Mouse (Mus musculus): ENCODE measurements around the gene Gm20388. TPM values are rescaled to one million over a fixed set of nuclear protein-coding genes. Genes with fewer than 3 reads are reported as not detected.

The Gm20388 gene
- polyA plus RNA-seq, 1 experiment from 2014 or later, result 7.4 TPM

DNA sequence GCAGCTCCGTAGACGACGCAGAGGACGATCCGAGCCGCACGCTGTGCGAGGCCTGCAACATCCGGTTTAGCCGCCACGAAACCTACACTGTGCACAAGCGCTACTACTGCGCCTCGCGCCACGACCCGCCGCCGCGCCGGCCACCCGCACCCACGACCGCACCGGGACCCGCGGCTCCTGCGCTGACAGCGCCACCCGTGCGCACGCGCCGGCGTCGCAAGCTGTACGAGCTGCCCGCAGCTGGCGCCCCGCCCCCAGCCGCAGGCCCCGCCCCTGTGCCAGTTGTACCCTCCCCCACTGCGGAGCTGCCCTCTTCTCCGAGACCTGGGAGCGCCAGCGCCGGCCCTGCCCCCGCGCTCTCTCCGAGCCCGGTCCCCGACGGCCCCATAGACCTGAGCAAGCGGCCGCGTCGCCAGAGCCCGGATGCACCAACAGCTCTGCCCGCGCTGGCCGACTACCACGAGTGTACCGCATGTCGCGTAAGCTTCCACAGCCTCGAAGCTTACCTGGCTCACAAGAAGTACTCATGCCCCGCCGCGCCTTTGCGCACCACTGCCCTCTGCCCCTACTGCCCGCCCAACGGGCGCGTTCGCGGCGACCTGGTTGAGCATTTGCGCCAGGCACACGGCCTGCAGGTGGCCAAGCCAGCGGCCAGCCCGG is 2425.7 kb downstream of the Gm20388 start:
- Histone ChIP-seq H3K9ac (peak overlapping the region; percentile 45), H3K36me3 (peaks cover 51% of the 10 kb centered on the region), H3K27ac (no peak overlapping the region), H3K4me3 (replicated peaks) (peak overlapping the region; percentile 56), H3K4me2 (peak overlapping the region; percentile 94), H3K27me3 (peaks cover 46% of the 10 kb centered on the region), H3K9me3 (replicated peaks) (no peaks in the 10 kb centered on the region), H3K4me1 (peaks cover 27% of the 10 kb centered on the region)
- peak; percentile 44 for ATAC-seq (replicated peaks; ENCODE audit: low FRiP score)
- WGBS, result 18% methylated on average over 75 of the region's 81 CpGs

- no peak overlapping the region for H3K27ac ChIP-seq
- H3K4me3 ChIP-seq (replicated peaks), result no peak overlapping the region
- no peak overlapping the region for H3K9ac ChIP-seq
- 52% methylated on average over 6 of the region's 6 CpGs for WGBS
- no peak for ATAC-seq (replicated peaks; ENCODE audit: low FRiP score)
- H3K36me3 ChIP-seq, result peaks cover 42% of the 10 kb centered on the region
- no peaks in the 10 kb centered on the region for H3K9me3 ChIP-seq (replicated peaks)
- peaks cover 63% of the 10 kb centered on the region for H3K27me3 ChIP-seq
- H3K4me1 ChIP-seq, result peaks cover 40% of the 10 kb centered on the region
- no peak overlapping the region for H3K4me2 ChIP-seq
These were observed 2428.2 kb downstream of the Gm20388 start for GRCm38 (mm10) chr8:122338852-122339251.

- no peaks in the 10 kb centered on the region for H3K9me3 ChIP-seq (replicated peaks)
- H3K27me3 ChIP-seq, result peaks cover 52% of the 10 kb centered on the region
- no peak overlapping the region for H3K9ac ChIP-seq
- ATAC-seq (replicated peaks; ENCODE audit: low FRiP score), result no peak
- H3K4me2 ChIP-seq, result no peak overlapping the region
- peaks cover 48% of the 10 kb centered on the region for H3K4me1 ChIP-seq
- H3K27ac ChIP-seq, result no peak overlapping the region
- peaks cover 25% of the 10 kb centered on the region for H3K36me3 ChIP-seq
- no peak overlapping the region for H3K4me3 ChIP-seq (replicated peaks)
- WGBS, result 92% methylated on average over 3 of the region's 3 CpGs
These were observed 2430.1 kb downstream of the Gm20388 start for GRCm38 (mm10) chr8:122340761-122341160.

- peaks cover 38% of the 10 kb centered on the region for H3K4me1 ChIP-seq
- ATAC-seq (replicated peaks; ENCODE audit: low FRiP score), result no peak
- 84% methylated on average over 6 of the region's 6 CpGs for WGBS
- no peak overlapping the region for H3K9ac ChIP-seq
- peaks cover 15% of the 10 kb centered on the region for H3K36me3 ChIP-seq
- peaks cover 41% of the 10 kb centered on the region for H3K27me3 ChIP-seq
- no peak overlapping the region for H3K4me3 ChIP-seq (replicated peaks)
- H3K9me3 ChIP-seq (replicated peaks), result no peaks in the 10 kb centered on the region
- no peak overlapping the region for H3K4me2 ChIP-seq
- no peak overlapping the region for H3K27ac ChIP-seq
These were observed 2431.1 kb downstream of the Gm20388 start for GRCm38 (mm10) chr8:122341790-122342189.

DNA sequence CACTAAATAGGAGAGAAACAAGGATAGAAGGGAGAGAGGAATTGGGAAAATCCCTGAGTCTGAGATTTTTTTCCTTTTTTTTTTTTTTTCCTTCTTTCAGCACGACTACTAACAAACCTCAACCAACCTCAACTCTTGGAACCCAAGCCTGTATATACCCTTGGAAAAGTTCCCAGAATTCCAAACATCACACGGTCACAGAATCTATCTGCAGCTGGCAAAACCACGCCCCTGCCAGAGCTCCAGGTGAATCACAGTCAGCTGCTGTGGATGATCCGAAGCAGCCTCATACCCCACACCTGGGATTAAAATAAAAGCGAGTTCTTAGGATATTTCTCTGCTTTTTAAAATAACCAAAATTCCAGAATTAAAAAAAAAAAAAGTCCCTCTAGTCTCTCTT is 2431.7 kb downstream of the Gm20388 start:
- Histone ChIP-seq H3K36me3 (peaks cover 10% of the 10 kb centered on the region), H3K9ac (no peak overlapping the region), H3K9me3 (replicated peaks) (no peaks in the 10 kb centered on the region), H3K27me3 (peaks cover 36% of the 10 kb centered on the region), H3K4me1 (peaks cover 35% of the 10 kb centered on the region), H3K27ac (0 out of 2 replicates have a peak overlapping the region, but pooled peaks have one; percentile 3), H3K4me3 (replicated peaks) (no peak overlapping the region), H3K4me2 (peak overlapping the region; percentile 65)
- ATAC-seq (replicated peaks; ENCODE audit: low FRiP score), result no peak
- 41% methylated on average over 5 of the region's 5 CpGs for WGBS

- 0 out of 2 replicates have a peak, but pooled peaks have one; percentile 4 for ATAC-seq (replicated peaks; ENCODE audit: low FRiP score)
- Histone ChIP-seq H3K9ac (0 out of 2 replicates have a peak overlapping the region, but pooled peaks have one; percentile 6), H3K4me3 (replicated peaks) (peak overlapping the region; percentile 31), H3K27ac (0 out of 2 replicates have a peak overlapping the region, but pooled peaks have one; percentile 3), H3K27me3 (peaks cover 32% of the 10 kb centered on the region), H3K36me3 (peaks cover 5% of the 10 kb centered on the region; the same call in 1 of the 2 replicates), H3K4me2 (peak overlapping the region; percentile 65), H3K4me1 (peaks cover 35% of the 10 kb centered on the region), H3K9me3 (replicated peaks) (no peaks in the 10 kb centered on the region)
- WGBS, result under 1% methylated on average over 9 of the region's 9 CpGs
These were observed 2432.2 kb downstream of the Gm20388 start for GRCm38 (mm10) chr8:122342806-122343209.

DNA sequence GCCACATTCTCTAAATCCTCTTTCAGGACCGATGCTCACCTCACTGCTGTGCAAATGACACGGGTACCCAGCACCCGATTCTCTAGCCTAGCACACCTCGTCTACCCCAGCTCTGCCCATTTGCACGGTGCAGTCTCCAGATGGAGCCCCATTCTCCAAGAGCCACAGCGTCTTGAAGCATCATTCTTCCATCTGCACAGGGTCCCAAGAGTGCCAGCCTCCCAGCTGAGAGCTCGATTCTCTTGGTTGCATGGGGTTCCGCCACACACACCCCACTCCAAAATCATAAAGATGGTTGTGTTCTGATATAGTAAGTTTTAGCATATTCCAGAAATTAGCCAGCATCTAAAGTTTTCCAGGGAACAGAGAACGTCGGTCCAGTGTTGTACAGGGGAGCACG is 2432.7 kb downstream of the Gm20388 start:
- Histone ChIP-seq H3K4me1 (peaks cover 35% of the 10 kb centered on the region), H3K36me3 (peaks cover 4% of the 10 kb centered on the region; the same call in 1 of the 2 replicates), H3K9me3 (replicated peaks) (no peaks in the 10 kb centered on the region), H3K4me3 (replicated peaks) (peak overlapping the region; percentile 31), H3K27me3 (peaks cover 27% of the 10 kb centered on the region), H3K27ac (no peak overlapping the region), H3K4me2 (peak overlapping the region; percentile 65), H3K9ac (0 out of 2 replicates have a peak overlapping the region, but pooled peaks have one; percentile 6)
- 6% methylated on average over 11 of the region's 11 CpGs for WGBS
- ATAC-seq (replicated peaks; ENCODE audit: low FRiP score), result no peak

- H3K27ac ChIP-seq, result no peak overlapping the region
- H3K36me3 ChIP-seq, result peaks cover 4% of the 10 kb centered on the region; the same call in 1 of the 2 replicates
- peak; percentile 37; the same call in 1 of the 2 replicates for ATAC-seq (replicated peaks; ENCODE audit: low FRiP score)
- peak overlapping the region; percentile 65 for H3K4me2 ChIP-seq
- peaks cover 35% of the 10 kb centered on the region for H3K4me1 ChIP-seq
- H3K4me3 ChIP-seq (replicated peaks), result peak overlapping the region; percentile 31
- no peaks in the 10 kb centered on the region for H3K9me3 ChIP-seq (replicated peaks)
- H3K27me3 ChIP-seq, result peaks cover 26% of the 10 kb centered on the region
- 0 out of 2 replicates have a peak overlapping the region, but pooled peaks have one; percentile 6 for H3K9ac ChIP-seq
- under 1% methylated on average over 14 of the region's 14 CpGs for WGBS
These were observed 2433.1 kb downstream of the Gm20388 start for GRCm38 (mm10) chr8:122343758-122344157.

GRCm38 (mm10) chr8:122344219-122344618 is 2433.6 kb downstream of the Gm20388 start:
- WGBS, result 2% methylated on average over 2 of the region's 5 CpGs
- Histone ChIP-seq H3K9ac (no peak overlapping the region), H3K4me2 (peak overlapping the region; percentile 65), H3K27me3 (peaks cover 31% of the 10 kb centered on the region), H3K4me3 (replicated peaks) (no peak overlapping the region; the same call in 1 of the 2 replicates), H3K4me1 (peaks cover 35% of the 10 kb centered on the region), H3K9me3 (replicated peaks) (no peaks in the 10 kb centered on the region), H3K27ac (no peak overlapping the region), H3K36me3 (peaks cover 1% of the 10 kb centered on the region; the same call in 1 of the 2 replicates)
- ATAC-seq (replicated peaks; ENCODE audit: low FRiP score), result peak; percentile 65

DNA sequence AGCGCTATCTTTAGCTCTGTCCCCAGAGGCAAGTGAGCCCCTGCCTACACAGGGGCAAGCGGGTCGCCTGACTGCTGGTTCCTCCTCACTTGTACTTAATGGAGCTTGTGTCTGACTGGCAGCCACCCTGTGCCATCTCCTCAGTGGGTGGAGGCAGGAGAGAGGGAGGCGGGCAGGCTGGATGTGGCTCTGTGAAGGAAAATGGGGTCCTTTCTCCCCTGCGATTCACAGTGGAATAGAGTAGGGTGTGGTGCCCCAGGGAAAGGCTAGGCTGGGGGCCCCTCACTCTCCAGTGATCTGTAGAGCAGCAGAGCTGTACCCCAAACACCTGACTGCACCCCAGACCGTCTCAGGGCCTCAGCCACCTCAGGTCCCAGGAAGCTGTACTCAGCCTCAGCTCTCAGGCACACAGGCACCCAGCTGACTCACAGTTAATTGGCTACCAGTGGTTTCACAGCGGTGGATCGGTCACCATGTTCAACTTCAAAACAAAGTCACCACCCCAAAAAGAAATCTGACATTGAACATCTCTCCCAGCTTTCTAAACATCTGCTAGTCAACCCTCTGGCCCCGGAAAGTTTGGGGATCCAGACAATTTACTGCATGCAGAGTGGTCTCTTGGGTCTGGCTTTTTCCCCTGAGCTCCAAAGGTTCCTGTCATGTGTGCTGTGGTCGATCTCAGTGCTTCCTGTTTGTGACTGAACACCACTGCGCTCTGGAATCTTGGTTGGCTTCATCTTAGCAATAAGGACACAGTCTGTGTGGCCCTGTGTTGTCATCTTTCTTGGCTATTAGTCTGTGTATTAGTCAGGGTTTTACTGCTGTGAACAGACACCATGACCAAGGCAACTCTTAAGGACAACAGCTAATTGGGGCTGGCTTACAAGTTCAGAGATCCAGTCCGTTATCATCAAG is 2434.8 kb downstream of the Gm20388 start:
- H3K36me3 ChIP-seq, result no peaks in the 10 kb centered on the region
- peaks cover 40% of the 10 kb centered on the region for H3K4me1 ChIP-seq
- no peak overlapping the region for H3K4me3 ChIP-seq (replicated peaks)
- H3K27ac ChIP-seq, result no peak overlapping the region
- H3K4me2 ChIP-seq, result no peak overlapping the region
- no peaks in the 10 kb centered on the region for H3K9me3 ChIP-seq (replicated peaks)
- peaks cover 36% of the 10 kb centered on the region for H3K27me3 ChIP-seq
- H3K9ac ChIP-seq, result no peak overlapping the region
- WGBS, result 54% methylated on average over 12 of the region's 12 CpGs
- ATAC-seq (replicated peaks; ENCODE audit: low FRiP score), result no peak

- WGBS, result 77% methylated on average over 5 of the region's 5 CpGs
These were observed 2437.3 kb downstream of the Gm20388 start for GRCm38 (mm10) chr8:122347811-122348552.

More at GRCm38 (mm10) chr8:122347811-122348552, 2437.3 kb downstream of the Gm20388 start:
- H3K27me3 ChIP-seq, result peaks cover 26% of the 10 kb centered on the region
- H3K9me3 ChIP-seq (replicated peaks), result no peaks in the 10 kb centered on the region
- no peak overlapping the region for H3K27ac ChIP-seq
- ATAC-seq (replicated peaks; ENCODE audit: low FRiP score), result no peak
- H3K9ac ChIP-seq, result no peak overlapping the region
- no peaks in the 10 kb centered on the region for H3K36me3 ChIP-seq
- no peak overlapping the region for H3K4me2 ChIP-seq
- H3K4me1 ChIP-seq, result peaks cover 29% of the 10 kb centered on the region
- no peak overlapping the region for H3K4me3 ChIP-seq (replicated peaks)
